Mouse (Mus musculus) forebrain, postnatal 0 days (tissue): ENCODE data around the gene Gpr158. TPM values are rescaled to one million over a fixed set of nuclear protein-coding genes. Genes with fewer than 3 reads are reported as not detected.

Experiments
- ATAC-seq: fragments of 200-750 bp; cut with Nextera tagmentation; 2 replicates; pipeline ENCODE4 v1.8.0; 2017; ENCODE audit warnings: mild to moderate bottlenecking, moderate library complexity
- DNase-seq: peaks from one replicate; pipeline ENCODE4 v3.0.0-alpha.2; 2015
- H3K27ac ChIP-seq: fragments of 300-500 bp; sonication (generic); 2 replicates; pipeline ENCODE4 v1.5.1; 2014; ENCODE audit warnings: low read depth, mild to moderate bottlenecking, antibody characterized with exemption, low read length, moderate library complexity, mixed read lengths
- H3K27me3 ChIP-seq: fragments of 300-500 bp; sonication (generic); 2 replicates; pipeline ENCODE4 v1.6.1; 2014; ENCODE audit warnings: mild to moderate bottlenecking, low read length, mixed read lengths; ENCODE audit not compliant: insufficient read depth
- H3K36me3 ChIP-seq: fragments of 300-500 bp; sonication (generic); 2 replicates; pipeline ENCODE4 v1.6.1; 2014; ENCODE audit warnings: mild to moderate bottlenecking, moderate library complexity; ENCODE audit not compliant: insufficient read depth
- H3K4me1 ChIP-seq: fragments of 300-500 bp; sonication (generic); 2 replicates; pipeline ENCODE4 v1.6.1; 2014; ENCODE audit warnings: antibody characterized with exemption; ENCODE audit not compliant: insufficient read depth
- H3K4me2 ChIP-seq: fragments of 300-500 bp; sonication (generic); 2 replicates; pipeline ENCODE4 v1.6.1; 2014; ENCODE audit warnings: low read depth, mild to moderate bottlenecking, moderate library complexity
- H3K4me3 ChIP-seq: fragments of 300-500 bp; sonication (generic); 2 replicates; pipeline ENCODE4 v1.5.1; 2014; ENCODE audit warnings: low read depth, low read length, mixed read lengths
- H3K9ac ChIP-seq: fragments of 300-500 bp; sonication (generic); 2 replicates; pipeline ENCODE4 v1.6.1; 2014; ENCODE audit warnings: mild to moderate bottlenecking
- H3K9me3 ChIP-seq: fragments of 300-500 bp; sonication (generic); 2 replicates; pipeline ENCODE4 v1.6.1; 2016; ENCODE audit warnings: low read length
- CTCF ChIP-seq: sonication (generic); IDR thresholded peaks from 2 replicates; pipeline ENCODE4 v1.5.1; 2016; ENCODE audit warnings: antibody characterized with exemption, control low read depth, low read depth
- WGBS: fragments of 180-500 bp; shearing (Covaris S2); extraction: QIAGEN DNeasy Blood & Tissue Kit; methylation state at CpG from one replicate; pipeline ENCODE4 v1.1.7; 2014; 5-methylcytosine and 5-hydroxymethylcytosine counted together
- polyA plus RNA-seq: library from polyadenylated mRNA; unstranded; fragments of >200 nt; fragmentation: Nextera tagmentation; extraction: Ambion mirVana; gene quantifications from 2 replicates; pipeline ENCODE4 v1.2.1, GENCODE M21; 2015
- total RNA-seq: library from RNA; depleted of rRNA; stranded (reverse); fragments of >200 nt; gene quantifications from 2 replicates; pipeline ENCODE4 v1.2.3, GENCODE M21; 2014

Gene Gpr158
- total and polyA plus RNA-seq, 2 experiments from 2014 or later, result 2.3 to 11.7 TPM

GRCm38 (mm10) chr2:21474957-21475356, 107.6 kb downstream of the Gpr158 start:
- Histone ChIP-seq H3K27ac (no peak overlapping the region), H3K9ac (no peak overlapping the region), H3K27me3 (no peaks in the 10 kb centered on the region), H3K9me3 (no peaks in the 10 kb centered on the region), H3K4me1 (no peaks in the 10 kb centered on the region), H3K4me2 (no peak overlapping the region), H3K4me3 (no peak overlapping the region), H3K36me3 (no peaks in the 10 kb centered on the region)
- 92% methylated on average over 2 of the region's 2 CpGs for WGBS
- DNase-seq (no peak), ATAC-seq (no peak)
- no peak for TF ChIP-seq CTCF

GRCm38 (mm10) chr2:21496881-21497280, 129.5 kb downstream of the Gpr158 start:
- Histone ChIP-seq H3K4me3 (no peak overlapping the region), H3K36me3 (no peaks in the 10 kb centered on the region), H3K27ac (no peak overlapping the region), H3K9ac (no peak overlapping the region), H3K4me1 (no peaks in the 10 kb centered on the region), H3K9me3 (no peaks in the 10 kb centered on the region), H3K4me2 (no peak overlapping the region), H3K27me3 (no peaks in the 10 kb centered on the region)
- no peak for TF ChIP-seq CTCF
- no peak for DNase-seq
- ATAC-seq, result no peak
- WGBS, result 90% methylated on average over 3 of the region's 3 CpGs

GRCm38 (mm10) chr2:21497965-21498364, 130.6 kb downstream of the Gpr158 start:
- no peak overlapping the region for H3K27ac ChIP-seq
- H3K36me3 ChIP-seq, result no peaks in the 10 kb centered on the region
- TF ChIP-seq CTCF, result no peak
- H3K4me2 ChIP-seq, result no peak overlapping the region
- no peaks in the 10 kb centered on the region for H3K27me3 ChIP-seq
- no peak overlapping the region for H3K4me3 ChIP-seq
- H3K9ac ChIP-seq, result no peak overlapping the region
- ATAC-seq (no peak), DNase-seq (no peak)
- no peaks in the 10 kb centered on the region for H3K4me1 ChIP-seq
- H3K9me3 ChIP-seq, result no peaks in the 10 kb centered on the region
- WGBS, result 81% methylated on average over 1 of the region's 1 CpGs

GRCm38 (mm10) chr2:21499399-21499798, 132.1 kb downstream of the Gpr158 start:
- Histone ChIP-seq H3K9ac (no peak overlapping the region), H3K4me1 (no peaks in the 10 kb centered on the region), H3K27ac (no peak overlapping the region), H3K9me3 (no peaks in the 10 kb centered on the region), H3K27me3 (no peaks in the 10 kb centered on the region), H3K4me3 (no peak overlapping the region), H3K4me2 (no peak overlapping the region), H3K36me3 (no peaks in the 10 kb centered on the region)
- DNase-seq (no peak), ATAC-seq (no peak)
- WGBS, result 86% methylated on average over 2 of the region's 2 CpGs
- no peak for TF ChIP-seq CTCF

- H3K4me3 ChIP-seq, result no peak overlapping the region
- H3K4me2 ChIP-seq, result no peak overlapping the region
- no peaks in the 10 kb centered on the region for H3K9me3 ChIP-seq
- H3K9ac ChIP-seq, result no peak overlapping the region
- no peaks in the 10 kb centered on the region for H3K27me3 ChIP-seq
- no peaks in the 10 kb centered on the region for H3K36me3 ChIP-seq
- no peak overlapping the region for H3K27ac ChIP-seq
- no peak for TF ChIP-seq CTCF
- no peak for ATAC-seq
- WGBS, result 52% methylated on average over 1 of the region's 1 CpGs
- H3K4me1 ChIP-seq, result no peaks in the 10 kb centered on the region
- DNase-seq, result no peak
Measured at GRCm38 (mm10) chr2:21507449-21507848, 140.1 kb downstream of the Gpr158 start.

- H3K9me3 ChIP-seq, result no peaks in the 10 kb centered on the region
- peak; percentile 5 for DNase-seq
- ATAC-seq, result peak; percentile 62; the same call in 1 of the 2 replicates
Measured at GRCm38 (mm10) chr2:21530750-21531149, 163.4 kb downstream of the Gpr158 start.

GRCm38 (mm10) chr2:21619180-21619579, 251.8 kb downstream of the Gpr158 start:
- H3K36me3 ChIP-seq, result no peaks in the 10 kb centered on the region
- H3K27me3 ChIP-seq, result no peaks in the 10 kb centered on the region
- H3K9me3 ChIP-seq, result no peaks in the 10 kb centered on the region
- H3K4me1 ChIP-seq, result no peaks in the 10 kb centered on the region
- H3K4me2 ChIP-seq, result no peak overlapping the region
- WGBS, result 69% methylated on average over 6 of the region's 6 CpGs
- ATAC-seq (no peak), DNase-seq (no peak)
- no peak for TF ChIP-seq CTCF
- H3K4me3 ChIP-seq, result no peak overlapping the region
- H3K27ac ChIP-seq, result no peak overlapping the region
- H3K9ac ChIP-seq, result no peak overlapping the region

More at GRCm38 (mm10) chr2:21530750-21531149, 163.4 kb downstream of the Gpr158 start:
- H3K9ac ChIP-seq, result no peak overlapping the region
- H3K4me2 ChIP-seq, result no peak overlapping the region
- no peak overlapping the region for H3K27ac ChIP-seq
- H3K4me3 ChIP-seq, result no peak overlapping the region
- H3K27me3 ChIP-seq, result no peaks in the 10 kb centered on the region
- TF ChIP-seq CTCF, result no peak
- no peaks in the 10 kb centered on the region for H3K4me1 ChIP-seq
- H3K36me3 ChIP-seq, result no peaks in the 10 kb centered on the region

GRCm38 (mm10) chr2:21632136-21632535, 264.8 kb downstream of the Gpr158 start:
- 82% methylated on average over 1 of the region's 1 CpGs for WGBS
- DNase-seq, result no peak
- no peak for ATAC-seq

More at GRCm38 (mm10) chr2:21632136-21632535, 264.8 kb downstream of the Gpr158 start:
- Histone ChIP-seq H3K4me2 (no peak overlapping the region), H3K4me3 (no peak overlapping the region), H3K4me1 (no peaks in the 10 kb centered on the region), H3K9ac (no peak overlapping the region), H3K9me3 (no peaks in the 10 kb centered on the region), H3K27ac (no peak overlapping the region), H3K27me3 (no peaks in the 10 kb centered on the region), H3K36me3 (no peaks in the 10 kb centered on the region)
- no peak for TF ChIP-seq CTCF
